8 mouse cellular contexts compared by ENCODE assay signal in genomic region chr2:117122701-117123337, GRCm38 (mm10). TPM values are rescaled to one million over a fixed set of nuclear protein-coding genes. Genes with fewer than 3 reads are reported as not detected.
DNase-seq lines count a peak whose midpoint lies in the region; ATAC-seq lines count a peak whose summit lies in the region.

No protein-coding gene starts in this region.

- no peak for ATAC-seq in frontal cortex, adult (ENCODE audit: low TSS enrichment)
- ATAC-seq in erythroid progenitor cell, adult 5-6 weeks (replicated peaks; ENCODE audit: low FRiP score, poor library complexity, severe bottlenecking): peak; percentile 70
- ATAC-seq in hematopoietic stem cell, adult 5-6 weeks (replicated peaks in 1 of 2; ENCODE audit: insufficient read depth in 1 of 2, low FRiP score in 2 of 2, low TSS enrichment in 1 of 2, low read depth in 1 of 2, poor library complexity in 2 of 2, severe bottlenecking in 2 of 2): peak; percentile 47 to 54

- H3K4me1 ChIP-seq in brown adipose tissue, adult 24 weeks (ENCODE audit: control insufficient read depth, insufficient read depth, insufficient read length, low read length): peaks cover 5% of the 10 kb centered on the region

- no peak overlapping the region; the same call in 1 of the 2 replicates for H3K27ac ChIP-seq in brown adipose tissue, adult 24 weeks (replicated peaks; ENCODE audit: low read depth, low read length)

- DNase-seq in frontal cortex, adult 2 months (ENCODE audit: extremely low spot score in 1 of 2, low spot score in 1 of 2): peak; percentile 30 to 57
- DNase-seq in layer of hippocampus, adult 9-11 months: peak; percentile 59
- peak; percentile 69 for DNase-seq in lung, postnatal 25 days (ENCODE audit: low spot score)
- peak; percentile 43 for DNase-seq in right cerebral cortex, adult 18-20 months

- H3K4me3 ChIP-seq in brown adipose tissue, adult 24 weeks (ENCODE audit: insufficient read depth, low read depth, low read length): peak overlapping the region; percentile 74

RNA-seq across cellular contexts. Expression of gene Spred1, which starts 1.6 kb away (rescaled TPM):
- 44.5 and 44.6 TPM in 2 replicates for polyA plus RNA-seq in frontal cortex, adult 2 months (2012; rRNA removed)
- 7.1 and 12.1 TPM in 2 replicates for polyA plus RNA-seq in brown adipose tissue, adult 24 weeks (2012; ENCODE audit: insufficient read depth, insufficient read length, missing spikeins)
- 0.72 and 7.5 TPM in 2 replicates for total RNA-seq in erythroid progenitor cell, adult 5-6 weeks (2015; ENCODE audit: low replicate concordance)
- total RNA-seq in erythroid progenitor cell, adult 5-6 weeks (2017; ENCODE audit: low replicate concordance): 4.2 and 7.2 TPM in 2 replicates
- 57.6 and 58.6 TPM in 2 replicates for total RNA-seq in hematopoietic stem cell, adult 5-6 weeks (2017)
